Comparison of ENCODE assay signal across 8 mouse cellular contexts in genomic region chr7:91542597-91543285, GRCm38 (mm10).
DNase-seq lines count a peak whose midpoint lies in the region; ATAC-seq lines count a peak whose summit lies in the region.

No protein-coding gene starts in this region.

- ATAC-seq in hindbrain, embryonic 16.5 days, result peak; percentile 90
- peak; percentile 73; the same call in 1 of the 2 replicates for ATAC-seq in limb, embryonic 13.5 days (ENCODE audit: low FRiP score, low read depth)

- DNase-seq in heart, adult 11 months, result peak; percentile 72
- DNase-seq in heart, postnatal 36 days, result no peak
- peak; percentile 2 for DNase-seq in adrenal gland, adult 8-10 months
- DNase-seq in embryonic facial prominence, embryonic 10.5 days (ENCODE audit: low spot score), result peak; percentile 58
- DNase-seq in retina, embryonic 14.5 days (ENCODE audit: low spot score), result peak; percentile 59
- no peak for DNase-seq in spleen, postnatal 10 days (ENCODE audit: low spot score in 2 of 2)

- H3K27me3 ChIP-seq in embryonic facial prominence, embryonic 10.5 days (replicated peaks; ENCODE audit: low read depth, poor library complexity, severe bottlenecking), result peaks cover 24% of the 10 kb centered on the region
- no peaks in the 10 kb centered on the region for H3K27me3 ChIP-seq in hindbrain, embryonic 16.5 days (replicated peaks; ENCODE audit: control insufficient read depth, insufficient read depth, low read length)
- peaks cover 32% of the 10 kb centered on the region for H3K27me3 ChIP-seq in limb, embryonic 13.5 days

- intact Hi-C loops in heart, postnatal 36 days (cut with DNase I), result no loop called here

- peak overlapping the region; percentile 73 for H3K4me2 ChIP-seq in hindbrain, embryonic 16.5 days (ENCODE audit: low read length)
- peak overlapping the region; percentile 68 for H3K4me2 ChIP-seq in limb, embryonic 13.5 days (replicated peaks)

- H3K36me3 ChIP-seq in embryonic facial prominence, embryonic 10.5 days (replicated peaks), result no peaks in the 10 kb centered on the region
- H3K36me3 ChIP-seq in hindbrain, embryonic 16.5 days (ENCODE audit: control insufficient read depth, insufficient read depth, low read length), result no peaks in the 10 kb centered on the region
- no peaks in the 10 kb centered on the region for H3K36me3 ChIP-seq in limb, embryonic 13.5 days

- H3K4me1 ChIP-seq in embryonic facial prominence, embryonic 10.5 days, result peaks cover 8% of the 10 kb centered on the region
- H3K4me1 ChIP-seq in hindbrain, embryonic 16.5 days (ENCODE audit: control insufficient read depth, insufficient read depth, low read depth, low read length), result 0 out of 2 replicates have a peak, but pooled peaks cover 2% of the 10 kb centered on the region
- peaks cover 8% of the 10 kb centered on the region for H3K4me1 ChIP-seq in limb, embryonic 13.5 days

- H3K9ac ChIP-seq in hindbrain, embryonic 16.5 days (ENCODE audit: low read depth, low read length), result peak overlapping the region; percentile 61
- H3K9ac ChIP-seq in limb, embryonic 13.5 days, result 0 out of 2 replicates have a peak overlapping the region, but pooled peaks have one; percentile 5

- no peaks in the 10 kb centered on the region for H3K9me3 ChIP-seq in embryonic facial prominence, embryonic 10.5 days
- H3K9me3 ChIP-seq in hindbrain, embryonic 16.5 days (ENCODE audit: control insufficient read depth, low read length), result no peaks in the 10 kb centered on the region
- no peaks in the 10 kb centered on the region for H3K9me3 ChIP-seq in limb, embryonic 13.5 days

- H3K27ac ChIP-seq in embryonic facial prominence, embryonic 10.5 days (replicated peaks), result no peak overlapping the region
- peak overlapping the region; percentile 70 for H3K27ac ChIP-seq in hindbrain, embryonic 16.5 days (ENCODE audit: low read depth, low read length)
- H3K27ac ChIP-seq in limb, embryonic 13.5 days, result no peak overlapping the region

- H3K4me3 ChIP-seq in embryonic facial prominence, embryonic 10.5 days, result peak overlapping the region; percentile 51
- H3K4me3 ChIP-seq in hindbrain, embryonic 16.5 days (ENCODE audit: low read length), result peak overlapping the region; percentile 53
- H3K4me3 ChIP-seq in limb, embryonic 13.5 days, result peak overlapping the region; percentile 42

- WGBS in embryonic facial prominence, embryonic 10.5 days, result 3% methylated on average over 29 of the region's 29 CpGs
- under 1% methylated on average over 29 of the region's 29 CpGs for WGBS in hindbrain, embryonic 16.5 days
- 1% methylated on average over 29 of the region's 29 CpGs for WGBS in limb, embryonic 13.5 days

Comparison
In these comparisons a context has a peak if more than half of its experiments do, and no peak if none do; other contexts are left out.
1. DNase-seq: peak in heart, adult 11 months (single experiment), adrenal gland, adult 8-10 months (single experiment), embryonic facial prominence, embryonic 10.5 days (single experiment) and retina, embryonic 14.5 days (single experiment); none in heart, postnatal 36 days (0 of 2) and spleen, postnatal 10 days (0 of 2).
2. Peak in every context shown above with its lines, with median percentiles within 50 percentile points of each other: H3K4me3 ChIP-seq.